In genomic region chr2:30384814-30385213, GRCm38 (mm10) we compare ENCODE assay signal across 24 mouse cellular contexts. TPM values are rescaled to one million over a fixed set of nuclear protein-coding genes. Genes with fewer than 3 reads are reported as not detected.
A peak's percentile ranks its signal among the peaks of the same experiment; 100 is the strongest.
DNase-seq lines count a peak whose midpoint lies in the region; TF ChIP-seq lines count a peak whose summit lies in the region.
"Had no signal": no experiment of that assay in that cellular context is flagged by ENCODE, and none has a peak within 500 bp of the region (broad histone marks: within the 10 kb centered on the region; RNA-seq: fewer than 3 reads in every experiment).

No protein-coding gene starts in this region.

- intact Hi-C loops in gastrocnemius, adult 2 months (cut with DNase I) = no loop called here
- intact Hi-C loops in gastrocnemius, postnatal 14 days (cut with DNase I; ENCODE audit: low total_unique reads) = no loop called here

- peak overlapping the region; percentile 49; the same call in 1 of the 2 replicates for H3K27ac ChIP-seq in gastrocnemius, adult 2 months
- peak overlapping the region; percentile 56 for H3K27ac ChIP-seq in layer of hippocampus, adult 2 months
- peak overlapping the region; percentile 28 for H3K27ac ChIP-seq in brown adipose tissue, adult 24 weeks (replicated peaks; ENCODE audit: low read depth, low read length)
- H3K27ac ChIP-seq: hindbrain, embryonic 14.5 days; limb, embryonic 10.5 days; limb, embryonic 15.5 days; liver, embryonic 14.5 days; macrophage; midbrain, embryonic 10.5 days; midbrain, embryonic 15.5 days had no signal

- peaks cover 15% of the 10 kb centered on the region for H3K4me1 ChIP-seq in brown adipose tissue, adult 24 weeks (ENCODE audit: control insufficient read depth, insufficient read depth, insufficient read length, low read length)
- H3K4me1 ChIP-seq: heart, embryonic 12.5 days; limb, embryonic 10.5 days; limb, embryonic 15.5 days; midbrain, embryonic 10.5 days; midbrain, embryonic 15.5 days had no signal

- DNase-seq in gastrocnemius, adult 2 months = no peak
- no peak for DNase-seq in gastrocnemius, postnatal 14 days
- no peak for DNase-seq in layer of hippocampus, adult 2 months (ENCODE audit: low spot score in 2 of 2)
- DNase-seq in layer of hippocampus, postnatal 10 days (ENCODE audit: low spot score in 2 of 2) = no peak
- DNase-seq in telencephalon, adult 2 months (ENCODE audit: low read depth, low spot score) = peak; percentile 41
- DNase-seq in kidney, postnatal 14 days = no peak
- DNase-seq: adrenal gland, postnatal 14 days; cerebellum, adult 18-20 months; cerebellum, postnatal 10 days; gastrocnemius, postnatal 10 days; lung, adult 2 months; lung, postnatal 10 days; right cerebral cortex, postnatal 4 days; thymus, postnatal 4 days had no signal

- H3K4me3 ChIP-seq in gastrocnemius, adult 2 months = no peak overlapping the region
- no peak overlapping the region for H3K4me3 ChIP-seq in layer of hippocampus, adult 2 months
- H3K4me3 ChIP-seq in brown adipose tissue, adult 24 weeks (ENCODE audit: insufficient read depth, low read depth, low read length) = no peak overlapping the region
- H3K4me3 ChIP-seq: erythroblast, embryonic 14.5 days; heart, embryonic 12.5 days; limb, embryonic 10.5 days; limb, embryonic 15.5 days; midbrain, embryonic 10.5 days; midbrain, embryonic 15.5 days had no signal

- TF ChIP-seq CTCF in gastrocnemius, adult 2 months (IDR thresholded peaks at IDR 0.05) = no peak
- TF ChIP-seq CTCF in layer of hippocampus, adult 2 months (conservative IDR thresholded peaks at IDR 0.05) = no peak

RNA-seq across cellular contexts. Expression of gene Dolpp1, which starts 7.2 kb away (rescaled TPM):
- total RNA-seq in gastrocnemius, adult 2 months (2021) = 1 to 10 TPM; 5.3 to 6.1 TPM
- 1 to 10 TPM; 7.0 to 7.3 TPM for total RNA-seq in gastrocnemius, postnatal 14 days (2021)
- 10 to 100 TPM; 22.8 to 24.0 TPM for total RNA-seq in layer of hippocampus, adult 2 months (2021)
- total RNA-seq in layer of hippocampus, postnatal 10 days (2021) = 10 to 100 TPM; 31.7 to 37.4 TPM
- polyA plus RNA-seq in brown adipose tissue, adult 24 weeks (2012; ENCODE audit: insufficient read depth, insufficient read length, missing spikeins) = 10.4 and 13.8 TPM in 2 replicates

RNA-seq across cellular contexts. Expression of gene Miga2, which starts 20.8 kb away (rescaled TPM):
- total RNA-seq in gastrocnemius, adult 2 months (2021) = 10 to 100 TPM; 15.5 to 39.0 TPM
- 10 to 100 TPM; 16.3 to 16.8 TPM for total RNA-seq in gastrocnemius, postnatal 14 days (2021)
- 100 to 1,000 TPM; 112 to 120 TPM for total RNA-seq in layer of hippocampus, adult 2 months (2021)
- total RNA-seq in layer of hippocampus, postnatal 10 days (2021) = 100 to 1,000 TPM; 101 to 112 TPM
- 77.1 and 78.5 TPM in 2 replicates for polyA plus RNA-seq in brown adipose tissue, adult 24 weeks (2012; ENCODE audit: insufficient read depth, insufficient read length, missing spikeins)

RNA-seq across cellular contexts. Expression of gene Sh3glb2, which starts 25.7 kb away (rescaled TPM):
- total RNA-seq in gastrocnemius, adult 2 months (2021) = 10 to 100 TPM; 12.7 to 18.8 TPM
- total RNA-seq in gastrocnemius, postnatal 14 days (2021) = 10 to 100 TPM; 23.2 to 28.1 TPM
- total RNA-seq in layer of hippocampus, adult 2 months (2021) = 100 to 1,000 TPM; 287 to 288 TPM
- 100 to 1,000 TPM; 209 to 233 TPM for total RNA-seq in layer of hippocampus, postnatal 10 days (2021)
- 66.4 and 76.9 TPM in 2 replicates for polyA plus RNA-seq in brown adipose tissue, adult 24 weeks (2012; ENCODE audit: insufficient read depth, insufficient read length, missing spikeins)

RNA-seq across cellular contexts. Expression of gene Crat, which starts 30.8 kb away (rescaled TPM):
- total RNA-seq in gastrocnemius, adult 2 months (2021) = 100 to 1,000 TPM; 362 to 422 TPM
- total RNA-seq in gastrocnemius, postnatal 14 days (2021) = 100 to 1,000 TPM; 251 to 325 TPM
- 10 to 100 TPM; 50.9 to 51.6 TPM for total RNA-seq in layer of hippocampus, adult 2 months (2021)
- total RNA-seq in layer of hippocampus, postnatal 10 days (2021) = 10 to 100 TPM; 39.0 to 41.9 TPM
- 378 and 560 TPM in 2 replicates for polyA plus RNA-seq in brown adipose tissue, adult 24 weeks (2012; ENCODE audit: insufficient read depth, insufficient read length, missing spikeins)

RNA-seq across cellular contexts. Expression of gene Ptpa, which starts 31.0 kb away (rescaled TPM):
- total RNA-seq in gastrocnemius, adult 2 months (2021) = 10 to 100 TPM; 48.9 to 86.1 TPM
- 10 to 100 TPM; 71.1 to 80.7 TPM for total RNA-seq in gastrocnemius, postnatal 14 days (2021)
- total RNA-seq in layer of hippocampus, adult 2 months (2021) = 100 to 1,000 TPM; 152 to 168 TPM
- 100 to 1,000 TPM; 144 to 159 TPM for total RNA-seq in layer of hippocampus, postnatal 10 days (2021)
- 83.8 and 94.3 TPM in 2 replicates for polyA plus RNA-seq in brown adipose tissue, adult 24 weeks (2012; ENCODE audit: insufficient read depth, insufficient read length, missing spikeins)

Comparison
In these comparisons a context has a peak if more than half of its experiments do, and no peak if none do; other contexts are left out.
1. RNA of gene Sh3glb2, which starts 25.7 kb away (total RNA-seq): 287 to 288 TPM in layer of hippocampus, adult 2 months and 209 to 233 TPM in layer of hippocampus, postnatal 10 days; 23.2 to 28.1 TPM in gastrocnemius, postnatal 14 days and 12.7 to 18.8 TPM in gastrocnemius, adult 2 months; every median in the first group is over 4 times any median in the second.
2. Peak in every context shown above with its lines, with median percentiles within 50 percentile points of each other: H3K27ac ChIP-seq.